Mouse (Mus musculus) testis, adult 2 months (tissue): Measurements from ENCODE around the gene Gm9758. TPM values are rescaled to one million over a fixed set of nuclear protein-coding genes. Genes with fewer than 3 reads are reported as not detected.
"Not testable (repeated sequence)": the region's sequence is repeated elsewhere in the genome, so short reads cannot be mapped to it uniquely, and the experiment has no call there.

Experiments used
- H3K27ac ChIP-seq: fragments of 200-500 bp; 2 replicates; pipeline ENCODE4 v1.5.1; 2012; ENCODE audit warnings: low read depth, low read length; ENCODE audit not compliant: control insufficient read depth, insufficient read depth
- H3K27me3 ChIP-seq: fragments of 200-500 bp; 2 replicates; pipeline ENCODE4 v1.6.1; 2012; ENCODE audit warnings: mild to moderate bottlenecking, low read length, moderate library complexity; ENCODE audit not compliant: control insufficient read depth, insufficient read depth
- H3K36me3 ChIP-seq: fragments of 200-500 bp; 2 replicates; pipeline ENCODE4 v1.6.1; 2012; ENCODE audit warnings: mild to moderate bottlenecking, low read length; ENCODE audit not compliant: control insufficient read depth, insufficient read depth
- H3K4me1 ChIP-seq: fragments of 200-500 bp; 2 replicates; pipeline ENCODE4 v1.6.1; 2012; ENCODE audit warnings: low read length; ENCODE audit not compliant: control insufficient read depth, insufficient read depth
- H3K4me3 ChIP-seq: fragments of 200-500 bp; 2 replicates; pipeline ENCODE4 v1.5.1; 2012; ENCODE audit warnings: low read depth, mild to moderate bottlenecking, low read length, moderate library complexity, mixed read lengths; ENCODE audit not compliant: control insufficient read depth
- CTCF ChIP-seq: fragments of 200-500 bp; IDR thresholded peaks from 2 replicates; pipeline ENCODE4 v1.5.1; 2012; ENCODE audit warnings: low read depth, mild to moderate bottlenecking, inconsistent platforms, low read length, moderate library complexity; ENCODE audit not compliant: control insufficient read depth, insufficient read depth, insufficient replicate concordance
- POLR2A ChIP-seq: fragments of 200-500 bp; IDR thresholded peaks from 2 replicates; pipeline ENCODE4 v1.6.1; 2012; ENCODE audit warnings: low read depth, mild to moderate bottlenecking, inconsistent platforms, low read length, moderate library complexity; ENCODE audit not compliant: control insufficient read depth
- polyA plus RNA-seq: library from polyadenylated mRNA; depleted of rRNA; stranded (reverse); fragments of >200 nt; gene quantifications from 2 replicates; pipeline ENCODE4 v1.2.3, GENCODE M21; 2012; rRNA removed

Gm9758 gene
- polyA plus RNA-seq, 1 experiment, result 7.5 TPM

DNA sequence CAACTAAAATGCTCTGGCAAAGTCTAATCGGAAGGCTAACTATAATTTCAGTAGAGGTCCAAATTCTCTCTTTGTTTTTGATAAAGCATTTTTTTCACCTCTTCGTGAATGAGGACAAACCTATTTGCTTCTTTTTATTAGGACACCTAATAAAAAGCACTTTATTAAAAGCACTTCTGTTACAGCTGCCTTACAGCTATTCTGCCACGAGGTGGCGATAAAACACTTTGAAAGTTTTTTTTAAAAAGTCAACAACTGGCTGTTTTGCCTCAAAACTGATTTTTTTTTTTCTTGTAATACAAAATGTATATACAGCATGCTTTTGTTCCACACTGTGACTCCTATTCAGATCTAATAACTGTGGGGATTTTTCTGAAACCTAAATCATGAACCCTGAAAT lies 12.3 kb upstream of the Gm9758 start:
- H3K4me3 ChIP-seq, H3K4me1 ChIP-seq: not testable (repeated sequence)

DNA sequence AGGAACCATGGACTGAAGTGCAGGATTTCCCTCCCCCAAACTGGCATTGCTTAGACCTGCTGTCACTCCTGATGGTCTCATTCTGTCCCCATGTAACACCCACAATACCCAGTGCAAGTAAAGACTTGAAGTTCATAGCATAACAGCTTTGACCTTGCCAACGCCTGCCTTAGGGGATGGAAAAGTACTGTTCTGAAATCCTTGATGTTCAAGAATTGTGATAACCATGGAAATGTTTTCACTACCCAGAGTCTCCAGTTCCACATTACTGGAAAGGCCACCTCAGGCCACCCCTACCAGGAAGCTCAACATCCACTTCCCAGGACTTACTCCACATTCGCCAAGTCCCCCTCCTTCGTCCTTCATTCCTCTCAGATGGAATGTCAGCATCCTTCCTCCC lies 338 bp downstream of the Gm9758 start:
- H3K27me3 ChIP-seq, result not testable (repeated sequence)
- H3K4me3 ChIP-seq, result peak overlapping the region; percentile 54

More for the DNA sequence above, 12.3 kb upstream of the Gm9758 start:
- H3K27me3 ChIP-seq, H3K36me3 ChIP-seq, H3K27ac ChIP-seq: not testable (repeated sequence)

DNA sequence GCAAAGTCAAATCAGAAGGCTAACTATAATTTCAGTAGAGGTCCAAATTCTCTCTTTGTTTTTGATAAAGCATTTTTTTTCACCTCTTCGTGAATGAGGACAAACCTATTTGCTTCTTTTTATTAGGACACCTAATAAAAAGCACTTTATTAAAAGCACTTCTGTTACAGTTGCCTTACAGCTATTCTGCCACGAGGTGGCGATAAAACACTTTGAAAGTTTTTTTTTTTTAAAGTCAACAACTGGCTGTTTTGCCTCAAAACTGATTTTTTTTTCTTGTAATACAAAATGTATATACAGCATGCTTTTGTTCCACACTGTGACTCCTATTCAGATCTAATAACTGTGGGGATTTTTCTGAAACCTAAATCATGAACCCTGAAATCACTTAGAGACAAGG lies 11.2 kb downstream of the Gm9758 start:
- H3K36me3 ChIP-seq, H3K4me3 ChIP-seq, H3K27ac ChIP-seq, H3K27me3 ChIP-seq, H3K4me1 ChIP-seq: not testable (repeated sequence)

More for the DNA sequence above, 338 bp downstream of the Gm9758 start:
- not testable (repeated sequence) for H3K4me1 ChIP-seq, H3K36me3 ChIP-seq, H3K27ac ChIP-seq

DNA sequence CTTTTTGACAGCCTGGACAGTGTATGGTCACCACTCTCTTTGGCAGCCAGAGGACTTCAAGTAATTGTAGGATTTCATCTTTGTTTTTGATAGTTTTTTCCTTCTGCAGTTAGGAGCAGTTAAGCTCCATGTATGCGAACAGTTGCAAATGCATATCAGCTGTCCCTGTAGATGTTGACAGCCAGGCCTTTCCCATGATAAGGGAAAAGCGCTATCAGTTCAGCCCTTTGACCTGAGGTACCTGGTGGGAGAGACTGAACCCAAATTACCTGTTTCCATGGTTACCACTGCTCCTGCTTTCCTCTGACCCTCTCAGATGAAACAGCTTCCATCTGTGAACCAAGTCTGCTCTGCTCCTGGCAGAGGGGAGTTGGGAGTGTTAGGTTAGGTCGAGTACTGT lies 22.5 kb downstream of the Gm9758 start:
- Histone ChIP-seq H3K4me1 (no peaks in the 10 kb centered on the region), H3K4me3 (no peak overlapping the region), H3K36me3 (no peaks in the 10 kb centered on the region), H3K27me3 (no peaks in the 10 kb centered on the region), H3K27ac (no peak overlapping the region)
- TF ChIP-seq POLR2A, result no peak
- TF ChIP-seq CTCF, result no peak

DNA sequence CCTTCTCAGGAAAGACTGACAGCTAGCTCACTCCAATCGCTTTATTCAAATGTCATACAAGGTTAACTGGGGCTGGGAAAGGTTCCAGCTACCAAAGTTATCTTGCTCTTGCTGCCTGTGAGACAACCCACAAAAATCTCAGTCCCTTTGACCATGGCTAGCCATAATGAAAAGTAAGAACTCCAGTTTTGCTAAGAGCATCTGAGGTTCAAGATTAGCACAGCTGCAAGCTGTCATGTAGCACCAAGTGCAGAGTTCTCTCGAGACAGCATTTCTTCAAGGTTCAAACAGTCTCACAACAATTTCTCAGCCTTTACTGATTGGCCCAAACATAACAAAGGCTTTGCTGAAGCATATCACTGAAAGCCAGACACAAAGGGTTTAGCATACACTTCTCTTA lies 29.4 kb downstream of the Gm9758 start:
- not testable (repeated sequence) for H3K27ac ChIP-seq, H3K4me3 ChIP-seq, H3K4me1 ChIP-seq, H3K27me3 ChIP-seq, H3K36me3 ChIP-seq

Other genes with a start within 250 kb of the Gm9758 start
- gene Speer4e, start 23.5 kb upstream of the Gm9758 start, polyA plus RNA-seq, result 3.2 and 4.1 TPM in 2 replicates
- gene Gm10354, start 64.0 kb upstream of the Gm9758 start, polyA plus RNA-seq, result 8.7 and 13.0 TPM in 2 replicates
- 5.3 and 7.0 TPM in 2 replicates for gene Gm17019, start 118.1 kb upstream of the Gm9758 start, polyA plus RNA-seq